Mouse (Mus musculus) heart, adult 11 months (tissue): ENCODE measurements around the gene Efl1.
A peak's percentile ranks its signal among the peaks of the same experiment; 100 is the strongest.
"Not testable (repeated sequence)": the region's sequence is repeated elsewhere in the genome, so short reads cannot be mapped to it uniquely, and the experiment has no call there.

Source experiments
- DNase-seq: peaks from one replicate; pipeline ENCODE4 v3.0.0; 2022

Efl1 gene

DNA sequence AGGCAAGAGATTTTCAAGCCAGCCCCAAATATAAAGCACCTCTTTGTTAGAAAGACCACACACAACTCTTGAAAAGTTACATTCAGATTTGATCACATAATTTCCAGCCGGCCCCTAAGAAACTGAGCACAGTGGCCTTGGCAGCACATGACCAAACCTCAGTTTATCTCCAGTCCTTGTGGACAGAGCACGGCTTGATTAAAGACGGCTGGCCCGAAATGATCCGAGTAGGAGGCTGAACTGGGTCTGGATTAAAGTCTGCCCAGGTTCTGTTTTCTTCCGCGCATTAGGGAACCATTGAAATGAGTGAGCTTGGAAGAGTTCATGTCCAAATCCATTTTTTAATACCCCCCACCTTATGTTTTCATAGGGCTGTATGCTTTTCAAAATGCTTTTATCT is 72.1 kb downstream of the Efl1 start:
- DNase-seq = peak; percentile 30

DNA sequence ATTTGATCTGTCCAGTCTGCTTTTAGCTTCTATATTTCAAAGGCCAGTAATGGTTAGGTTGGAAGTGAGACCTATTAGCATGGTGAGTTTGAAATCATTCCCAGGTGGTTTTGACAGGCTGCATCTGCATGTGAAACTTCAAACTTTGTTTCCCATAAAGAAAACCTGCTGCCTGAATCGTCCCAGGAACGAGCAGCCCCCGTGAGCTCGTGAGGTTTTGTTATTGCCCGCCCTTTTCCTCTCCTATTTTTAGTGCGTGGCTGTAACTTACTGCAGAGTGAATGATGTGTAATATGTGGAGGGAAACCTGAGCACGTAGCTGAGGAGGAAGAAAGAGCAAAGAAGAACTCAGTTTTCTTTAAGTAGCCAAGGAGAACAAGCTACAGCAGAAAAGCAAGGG is 72.5 kb downstream of the Efl1 start:
- DNase-seq = peak; percentile 22

DNA sequence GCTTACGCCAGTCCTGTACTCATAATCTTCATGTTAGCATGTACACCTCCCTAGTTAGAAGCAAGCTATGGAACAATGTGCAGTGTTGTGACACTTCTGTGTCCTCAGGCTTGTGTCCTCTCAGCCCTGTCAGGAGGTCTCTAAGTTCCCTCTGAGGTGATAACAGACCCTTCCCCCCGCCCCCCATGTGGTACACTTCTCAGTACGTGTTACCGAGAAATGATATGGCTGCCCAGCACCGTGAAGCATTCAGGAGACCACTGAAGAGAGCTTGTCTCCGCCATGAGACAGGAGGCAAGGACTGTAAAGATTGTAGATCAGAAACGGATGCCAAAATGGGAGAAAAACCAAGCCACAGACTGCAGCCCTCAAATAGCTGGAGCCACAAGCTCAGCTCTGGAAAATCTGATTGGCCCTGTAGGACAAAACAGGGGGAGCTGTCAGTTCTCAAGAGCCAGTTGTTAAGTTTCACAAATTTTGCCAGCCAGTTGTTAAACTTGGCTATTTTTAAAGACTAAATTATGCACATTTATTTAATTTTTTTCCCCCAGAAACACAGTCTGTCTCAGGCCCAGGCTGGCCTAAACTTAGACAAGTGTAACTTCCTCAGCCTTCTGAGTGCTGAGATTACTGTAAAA is 74.2 kb downstream of the Efl1 start:
- peak; percentile 56 for DNase-seq

DNA sequence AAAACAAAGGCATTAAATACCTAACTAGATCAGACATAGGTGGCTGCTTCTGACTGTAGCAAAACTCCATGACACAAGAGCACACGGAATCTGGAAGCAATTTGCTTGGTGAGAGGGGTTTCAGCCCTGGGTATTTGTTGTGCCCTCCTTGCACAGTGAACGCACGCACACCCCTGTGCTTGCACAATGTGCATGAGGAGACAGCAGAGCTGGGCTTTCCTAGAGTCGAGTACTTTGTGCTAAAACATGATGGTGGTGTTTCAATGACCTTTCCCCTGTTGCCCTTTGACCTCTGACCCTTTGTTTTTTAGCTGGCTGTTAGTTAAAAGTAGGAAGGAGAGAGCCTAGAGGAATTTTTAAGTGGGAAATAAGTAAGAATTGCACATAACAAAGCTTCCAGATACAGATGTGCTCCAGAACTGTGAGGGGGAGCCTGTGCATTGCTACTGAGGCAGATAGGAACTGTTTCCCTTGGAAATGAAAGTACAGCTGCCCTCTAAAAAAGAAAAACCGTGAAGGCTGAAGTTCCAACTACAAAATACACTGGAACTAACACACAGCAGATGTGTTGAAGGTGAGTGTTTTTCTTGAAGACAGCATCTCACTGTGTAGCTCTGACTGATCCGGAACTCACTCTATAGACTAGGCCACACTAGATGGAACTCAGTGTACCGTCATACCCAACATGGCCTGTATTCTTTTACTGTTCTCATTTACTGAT is 74.9 kb downstream of the Efl1 start:
- peak; percentile 19 for DNase-seq

DNA sequence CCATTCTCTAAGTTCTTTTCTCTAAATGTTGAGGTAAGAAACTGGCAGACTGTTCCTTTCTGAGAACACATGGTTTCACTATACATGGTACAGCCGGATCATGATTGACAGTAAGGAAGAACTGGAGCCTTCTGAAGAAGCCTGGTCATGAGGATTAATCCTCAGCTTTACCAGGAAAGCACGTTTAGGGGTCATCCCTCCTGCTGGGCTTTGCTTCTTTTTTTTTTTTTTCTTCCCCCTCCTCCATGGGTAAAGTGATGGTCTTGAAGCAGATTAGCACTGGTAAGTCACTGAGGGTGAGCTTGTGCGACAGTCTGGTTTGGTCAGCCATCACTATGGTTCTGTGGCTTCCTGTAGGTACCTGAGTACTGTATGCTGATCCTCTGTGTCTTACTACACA is 76.1 kb downstream of the Efl1 start:
- DNase-seq = peak; percentile 13

DNA sequence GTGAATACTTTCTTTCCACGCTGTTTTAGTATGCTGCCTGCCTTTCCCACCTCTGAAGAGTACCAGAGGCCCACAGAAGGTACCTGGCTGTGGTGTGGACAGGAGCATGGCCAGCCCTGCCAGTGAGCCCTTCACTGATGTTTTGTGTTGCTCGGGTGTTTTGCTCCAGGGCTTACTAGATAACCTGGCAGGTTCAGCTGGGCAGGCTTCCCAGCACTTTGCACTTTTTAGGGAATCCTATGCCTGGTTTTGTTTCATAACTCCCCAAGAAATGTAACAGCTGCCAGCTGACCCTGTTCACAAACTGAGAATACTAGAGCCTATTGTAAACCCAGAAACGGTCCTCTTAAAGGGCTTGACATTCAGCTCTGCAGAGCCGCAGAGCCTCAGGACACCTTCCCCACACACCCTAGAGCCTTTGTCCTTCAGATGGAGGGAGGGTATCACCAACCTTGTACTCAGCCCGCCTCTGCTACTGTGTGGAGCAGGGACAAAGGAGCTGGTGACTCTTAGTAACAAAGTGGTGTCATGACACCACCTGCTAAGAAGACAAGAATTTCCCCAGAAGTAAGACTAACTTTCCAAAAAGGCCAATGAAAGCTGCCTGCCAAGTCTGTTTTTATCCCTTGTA is 76.7 kb downstream of the Efl1 start:
- DNase-seq = peak; percentile 62

DNA sequence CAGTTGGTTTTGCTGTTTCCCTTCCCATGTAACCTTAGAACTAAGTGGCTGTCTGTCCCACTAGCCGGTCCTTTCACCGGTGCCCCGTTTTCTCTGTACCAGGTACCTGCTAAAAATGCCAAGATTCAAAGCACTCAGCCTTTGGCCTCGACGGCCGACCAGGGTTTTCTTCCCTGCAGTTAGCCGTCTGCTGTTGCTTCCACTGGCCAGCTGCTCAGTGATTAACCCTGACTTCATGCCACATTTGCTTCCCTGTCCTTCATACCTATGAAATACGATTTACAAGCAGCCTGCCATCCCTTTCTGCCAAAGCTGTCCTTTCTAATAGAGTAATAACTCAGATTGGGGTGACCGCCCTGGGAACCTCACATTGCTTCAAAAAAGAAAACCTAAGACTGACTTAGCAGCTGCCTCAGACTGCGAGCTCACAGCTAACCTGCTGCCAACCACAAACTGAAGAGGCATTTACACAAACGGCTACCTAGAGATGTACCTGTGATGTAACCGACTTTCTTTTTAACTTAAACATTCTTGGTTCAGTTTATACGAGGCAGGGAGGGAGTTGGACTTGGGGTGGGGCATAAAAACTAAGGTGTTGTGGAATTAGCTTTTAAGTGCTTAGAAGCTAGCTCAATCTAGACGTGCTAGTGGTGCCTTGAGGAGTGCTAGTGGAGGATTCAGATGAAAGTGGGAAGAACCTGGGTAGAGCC is 77.5 kb downstream of the Efl1 start:
- DNase-seq = peak; percentile 78

DNA sequence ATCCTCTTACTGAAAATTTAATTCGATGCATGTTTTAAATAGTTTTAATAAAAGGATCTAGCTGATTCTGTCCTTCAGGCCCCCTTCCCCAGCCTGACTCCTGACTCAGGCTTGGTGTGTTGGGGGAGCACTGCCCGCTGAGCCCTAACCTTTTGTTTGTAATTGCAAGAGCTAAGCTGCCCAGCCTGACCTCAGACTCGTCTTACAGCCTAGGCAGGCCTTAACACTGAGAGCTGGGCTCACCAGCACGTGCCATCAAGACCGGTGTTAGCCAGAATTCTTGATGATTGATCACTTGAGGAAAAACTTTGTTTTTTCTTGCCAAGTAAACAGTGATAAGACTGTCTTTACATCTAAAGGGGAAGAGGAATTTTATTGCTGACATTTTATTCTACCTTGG is 78.7 kb downstream of the Efl1 start:
- DNase-seq = peak; percentile 68

DNA sequence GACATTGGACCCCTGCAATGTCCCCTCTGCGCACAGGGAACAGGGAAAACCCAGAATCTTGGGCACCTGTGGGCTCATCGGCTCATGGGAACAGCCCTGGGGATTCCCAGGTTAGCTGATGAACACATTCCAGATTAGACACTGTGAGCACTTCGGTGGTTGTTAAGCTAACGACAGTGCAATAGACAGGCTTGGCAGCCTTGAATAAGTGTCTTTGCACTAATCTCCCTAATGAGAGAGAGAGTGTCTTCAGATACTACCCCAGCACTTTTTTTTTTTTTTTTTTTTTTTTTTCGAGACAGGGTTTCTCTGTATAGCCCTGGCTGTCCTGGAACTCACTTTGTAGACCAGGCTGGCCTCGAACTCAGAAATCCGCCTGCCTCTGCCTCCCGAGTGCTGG is 80.6 kb downstream of the Efl1 start:
- DNase-seq = not testable (repeated sequence)

DNA sequence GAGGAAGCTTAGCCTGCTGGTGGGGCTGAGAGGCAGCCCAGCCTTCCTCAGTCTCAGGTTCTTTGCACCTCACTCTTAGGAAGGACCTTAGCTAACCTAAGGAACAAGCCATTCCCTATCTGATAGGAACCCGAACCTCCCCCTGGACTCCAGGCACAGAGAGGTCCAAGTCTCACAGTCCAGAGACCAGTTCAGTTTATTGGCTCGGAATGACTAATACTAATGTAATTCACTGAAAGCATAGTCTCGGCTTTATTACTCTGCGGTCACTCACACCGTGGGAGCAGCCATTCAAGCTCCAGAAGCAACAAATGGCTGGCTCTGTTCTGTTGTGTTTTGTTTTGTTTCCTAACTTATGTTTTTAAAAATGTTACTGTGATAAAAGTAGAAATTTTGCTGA is 84.7 kb downstream of the Efl1 start:
- DNase-seq = no peak

DNA sequence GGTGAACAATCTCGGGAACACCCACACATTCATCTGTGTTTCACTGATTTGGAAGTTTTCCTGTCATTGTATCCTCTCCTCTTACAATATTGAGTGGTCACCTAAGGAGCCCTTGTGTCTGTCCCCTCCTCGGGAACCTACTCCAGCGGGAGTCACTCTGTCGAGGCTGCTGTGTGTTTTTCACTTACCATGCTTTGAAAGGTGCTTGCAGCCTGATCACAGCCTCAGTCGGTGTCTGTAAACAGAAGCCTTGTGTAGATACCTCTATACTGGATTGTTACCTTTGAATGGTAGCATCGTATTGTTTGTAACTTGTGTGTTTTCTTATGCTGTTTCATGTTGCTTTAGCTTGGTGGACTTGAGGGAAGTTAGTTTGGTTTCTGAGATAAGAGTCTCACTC is 85.6 kb downstream of the Efl1 start:
- DNase-seq = peak; percentile 77

DNA sequence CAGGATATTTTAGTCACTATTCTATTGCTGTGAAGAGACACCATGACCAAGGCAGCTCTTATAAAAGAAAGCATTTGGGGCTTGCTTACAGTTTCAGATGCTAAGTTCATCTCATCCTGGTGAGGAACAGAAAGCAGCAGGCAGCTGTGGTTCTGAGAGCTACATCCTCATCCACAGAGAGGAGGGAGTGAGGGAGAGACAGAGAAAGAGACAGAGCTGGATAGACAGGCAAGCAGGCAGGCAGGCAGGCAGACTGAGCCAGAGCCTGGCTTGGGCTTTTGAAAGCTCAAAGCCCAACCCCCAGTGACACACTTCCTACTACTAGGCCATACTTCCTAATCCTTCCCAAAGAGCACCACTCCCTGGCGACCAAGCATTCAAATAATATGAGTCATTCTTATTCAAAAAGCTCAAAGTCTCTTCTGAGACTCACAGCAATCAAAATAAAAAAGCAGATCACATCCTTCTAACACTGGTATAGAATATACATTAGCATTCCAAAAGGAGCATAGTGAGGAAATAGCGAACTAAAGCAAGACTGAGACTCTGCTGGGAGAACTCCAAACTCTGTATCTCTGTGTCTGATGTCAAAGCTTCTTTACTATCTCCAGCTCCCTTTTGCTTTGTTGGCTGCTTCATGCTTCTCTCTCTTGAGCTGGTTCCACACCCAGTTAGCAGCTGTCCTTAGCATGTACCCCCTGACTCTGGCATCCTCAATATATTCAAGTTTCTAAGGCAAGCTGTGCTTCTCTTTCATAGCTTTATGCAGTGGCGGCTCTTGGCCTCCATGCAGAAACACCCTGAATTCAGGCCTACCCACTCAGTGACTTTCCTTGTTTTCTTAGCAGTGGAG is 86.6 kb downstream of the Efl1 start:
- DNase-seq = peak; percentile 37

DNA sequence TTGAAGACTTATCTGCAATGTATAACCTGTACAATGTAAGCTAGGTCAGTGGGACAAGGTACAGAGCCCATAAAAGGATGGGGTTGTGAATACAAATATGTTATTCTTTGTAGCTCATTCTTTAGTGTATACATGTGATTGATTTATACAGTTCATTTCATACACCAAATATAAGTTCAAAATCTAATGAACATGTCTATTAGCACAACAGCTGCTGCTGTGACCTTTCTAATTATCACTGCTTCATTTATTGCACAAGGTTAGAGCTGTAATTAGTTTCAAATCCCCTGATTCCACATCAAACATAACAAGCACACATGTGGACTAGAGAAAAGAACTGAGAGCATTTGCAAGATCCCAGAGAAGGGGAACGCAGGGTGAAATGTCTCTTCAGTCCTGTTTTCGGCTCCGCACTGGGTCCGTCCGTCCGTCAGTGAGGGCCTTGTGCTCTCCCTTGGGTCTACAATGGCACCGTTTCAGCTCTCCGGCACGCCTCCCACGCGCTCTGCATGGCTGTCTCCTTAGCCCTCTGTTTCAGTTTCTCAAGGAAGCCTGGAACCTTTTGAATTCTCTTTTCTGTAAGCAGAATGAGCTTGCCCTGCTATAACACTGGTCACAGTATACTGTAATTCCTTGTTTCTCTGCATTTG is 94.8 kb downstream of the Efl1 start:
- peak; percentile 95 for DNase-seq

DNA sequence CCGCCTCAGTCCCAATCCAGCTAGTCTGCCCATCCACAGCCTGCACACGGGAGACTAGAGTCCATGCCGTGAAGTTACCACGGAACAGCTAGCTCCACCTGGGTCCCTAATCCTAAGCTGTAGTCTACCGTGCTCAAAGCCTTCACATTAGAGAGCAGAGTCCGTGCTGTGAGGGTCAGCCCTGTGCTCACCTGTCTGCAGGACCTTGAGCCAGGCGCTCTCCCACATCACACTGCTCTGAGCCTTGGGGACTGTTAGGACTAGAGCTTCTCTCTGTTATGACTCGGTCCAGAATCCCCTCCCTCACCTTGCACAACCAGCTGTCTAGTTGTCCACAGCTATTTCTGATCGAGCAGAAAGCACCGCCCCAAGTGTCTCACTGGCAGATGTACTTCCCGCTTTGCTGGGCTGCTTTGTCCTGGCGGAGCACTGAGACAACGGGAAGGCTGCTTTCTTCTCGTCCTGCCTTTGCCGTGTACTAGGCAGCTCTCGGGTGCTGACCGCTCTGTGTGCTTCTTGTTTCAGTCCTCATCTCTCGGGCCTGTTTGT is 95.8 kb downstream of the Efl1 start:
- DNase-seq = peak; percentile 70

DNA sequence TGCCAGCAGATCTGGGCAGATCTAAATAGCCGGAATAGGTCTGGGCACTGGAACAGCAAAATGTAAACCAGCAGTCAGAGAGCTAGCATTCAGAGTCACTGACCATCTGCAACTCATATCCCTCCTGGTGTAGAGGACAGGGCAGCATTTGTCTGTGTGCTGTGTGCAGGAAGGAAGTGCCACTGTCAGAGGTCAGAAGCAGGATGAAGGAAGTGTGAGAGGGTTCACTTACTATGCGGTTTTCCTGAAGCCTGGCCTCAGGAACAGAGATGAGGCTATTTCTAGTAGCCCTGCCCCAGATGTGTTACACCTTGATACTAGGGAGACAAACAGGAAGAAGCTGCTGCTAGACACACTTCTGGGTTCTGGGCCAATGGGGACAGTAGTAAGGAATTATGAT is 100.4 kb downstream of the Efl1 start:
- DNase-seq = peak; percentile 93

DNA sequence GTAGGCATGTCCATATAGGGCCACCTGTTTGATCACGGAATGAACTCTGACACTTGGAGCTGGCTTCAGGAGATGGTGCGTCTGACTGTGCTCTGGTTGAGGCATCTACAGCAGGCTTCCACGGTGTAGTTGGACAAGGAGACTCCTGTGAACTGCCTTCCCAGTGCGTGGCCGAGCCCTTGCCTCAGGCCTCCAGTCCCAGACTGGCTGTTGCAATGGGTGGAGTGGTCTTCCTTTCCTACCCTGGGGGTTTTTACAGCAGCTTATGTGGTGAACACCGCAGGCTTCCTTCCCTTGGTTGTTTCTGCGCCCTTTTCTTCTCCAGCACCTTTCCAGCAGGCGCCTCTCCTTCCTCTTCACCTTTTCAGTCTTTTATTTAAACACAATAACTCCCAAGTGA is 100.8 kb downstream of the Efl1 start:
- DNase-seq = no peak

DNA sequence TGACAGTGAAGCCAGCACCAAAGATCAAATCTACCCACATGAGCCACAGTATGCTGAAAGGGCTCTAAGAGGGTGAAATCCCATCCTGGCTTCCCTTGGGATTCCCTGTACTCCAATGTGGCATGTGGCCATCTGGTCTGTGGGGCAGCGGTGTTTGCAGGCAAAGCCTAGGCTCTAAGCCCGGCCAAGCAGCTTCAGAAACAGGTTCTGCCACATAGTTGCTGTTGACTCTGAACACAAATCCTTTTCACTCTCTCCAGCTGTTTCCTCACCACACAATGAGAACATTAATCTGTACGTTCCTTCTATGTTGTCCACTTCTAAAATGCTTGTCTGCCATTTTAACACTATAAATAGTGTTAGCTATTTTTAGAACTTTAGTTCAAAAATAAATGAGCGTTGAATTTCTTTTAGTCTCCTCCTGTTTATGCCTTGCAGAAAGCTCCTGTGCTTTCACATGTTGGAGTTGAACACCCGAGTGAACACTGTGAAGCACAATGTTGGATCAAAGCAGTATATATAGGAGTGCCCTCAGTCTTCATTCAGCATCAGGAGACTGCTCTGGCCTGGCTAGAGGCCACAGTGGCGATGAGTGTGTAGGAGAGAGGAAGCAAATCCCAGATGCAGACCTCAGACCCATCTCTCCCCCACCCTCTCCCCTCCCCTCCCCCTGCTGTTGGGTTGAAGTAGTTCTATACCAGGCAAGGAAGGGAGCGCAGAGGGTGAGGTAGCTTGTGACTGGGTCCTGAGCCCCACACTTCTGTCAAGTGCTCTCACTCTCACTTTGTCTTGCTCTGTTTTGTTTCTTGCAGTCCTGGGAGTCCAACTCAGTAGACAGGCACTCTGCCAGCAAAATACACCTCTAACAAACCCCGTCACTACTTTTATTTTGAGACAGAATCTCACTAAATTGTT is 104.0 kb downstream of the Efl1 start:
- peak; percentile 87 for DNase-seq

DNA sequence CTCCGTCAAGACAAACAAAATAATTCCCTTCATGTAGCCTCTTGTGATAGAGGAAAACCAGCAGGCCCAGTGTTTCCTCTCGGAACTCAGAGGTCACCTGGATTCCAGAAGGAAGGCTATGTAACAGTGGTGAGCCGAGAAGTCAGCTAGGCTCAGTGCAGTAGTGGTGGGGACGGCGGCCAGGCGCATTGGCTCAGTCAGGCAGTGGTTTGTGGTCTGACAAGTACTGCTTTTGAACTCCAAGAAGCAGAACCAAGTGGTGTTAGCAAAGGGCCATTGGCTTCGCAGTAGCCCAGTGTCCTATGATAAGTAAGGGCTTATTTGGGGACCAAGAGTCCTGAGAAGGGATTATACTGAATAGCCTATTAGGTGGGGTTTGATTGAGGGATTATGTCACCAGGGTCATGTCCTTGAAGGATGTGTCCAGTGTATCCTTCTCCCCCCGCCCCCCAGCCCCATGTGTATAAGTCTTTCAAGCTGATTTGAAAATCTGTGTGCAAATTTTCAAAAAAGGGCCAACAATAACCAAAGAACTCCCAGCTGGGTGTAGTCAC is 107.3 kb downstream of the Efl1 start:
- no peak for DNase-seq

DNA sequence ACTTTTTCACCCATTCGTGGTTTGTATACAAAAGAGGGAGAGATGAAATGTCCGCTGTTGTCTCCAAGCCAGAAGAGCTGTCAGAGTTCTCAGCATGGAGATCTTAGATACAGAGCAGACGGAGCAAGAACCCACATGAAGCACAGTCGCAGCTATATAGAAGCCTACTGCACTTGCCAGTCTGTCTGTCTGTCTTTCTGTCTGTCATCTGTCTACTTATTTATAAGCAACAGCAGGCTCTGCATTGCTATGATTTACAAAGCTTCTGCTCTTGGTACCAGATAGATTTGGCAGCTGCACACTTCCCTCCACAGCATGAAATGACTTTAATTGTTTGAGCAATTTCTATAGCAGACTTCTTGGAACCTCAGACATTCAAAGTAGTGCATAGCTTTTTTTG is 110.1 kb downstream of the Efl1 start:
- peak; percentile 68 for DNase-seq

DNA sequence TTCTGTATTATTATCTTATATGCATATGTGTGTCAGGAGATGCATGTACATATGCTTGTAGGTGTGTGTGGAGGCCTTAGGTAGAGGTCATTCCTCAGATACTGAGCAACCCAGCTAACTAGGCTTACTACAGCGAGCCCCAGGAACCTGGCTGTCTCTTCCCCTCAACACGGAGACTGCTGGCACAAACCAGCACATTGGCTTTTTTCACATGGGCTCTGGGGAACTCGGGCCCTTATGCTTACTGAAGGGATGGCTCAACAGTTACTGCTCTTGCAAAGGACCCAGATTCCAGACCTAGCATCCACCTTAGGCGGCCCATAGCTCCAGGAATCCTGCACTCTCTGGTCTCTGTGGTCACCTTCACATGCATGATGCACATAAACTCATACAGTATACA is 110.7 kb downstream of the Efl1 start:
- DNase-seq = peak; percentile 62
